Mouse (Mus musculus) fat pad, adult 2 months (tissue): ENCODE measurements at regions not wholly inside any gene's neighbourhood (a gene's known extent, or its start where the extent isn't known, plus 50 kb on each side); places are given as distances from the start of the nearest gene placed in this dataset.
A peak's percentile ranks its signal among the peaks of the same experiment; 100 is the strongest.

ENCODE experiments used
- DNase-seq: peaks from one replicate; pipeline ENCODE4 v3.0.0-alpha.2; 2011; ENCODE audit warnings: low read depth, low spot score; ENCODE audit errors: extremely low read depth

- no peak for DNase-seq
Observed at GRCm38 (mm10) chr11:44155591-44155990, 244.3 kb upstream of the Il12b start.

DNA sequence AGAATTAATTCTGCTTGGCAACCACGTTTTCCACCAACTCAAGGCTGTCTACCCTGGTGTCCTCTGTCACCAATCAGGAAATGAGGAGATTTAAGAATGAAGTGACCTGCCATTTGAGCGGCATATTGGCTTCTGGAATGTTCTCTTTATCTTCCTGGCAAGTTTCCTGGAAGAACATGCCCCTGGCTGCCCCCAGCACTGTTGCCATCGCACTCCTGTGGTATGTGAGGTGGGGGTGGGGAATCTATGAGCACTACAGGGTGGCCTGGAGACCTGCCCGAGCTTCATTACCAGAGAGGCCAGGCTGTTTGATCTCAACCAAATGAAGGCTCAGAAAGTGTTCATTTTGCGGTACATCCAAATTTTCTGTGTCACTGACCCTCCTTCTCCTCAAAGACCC is 243.8 kb upstream of the Il12b start:
- DNase-seq = no peak

DNA sequence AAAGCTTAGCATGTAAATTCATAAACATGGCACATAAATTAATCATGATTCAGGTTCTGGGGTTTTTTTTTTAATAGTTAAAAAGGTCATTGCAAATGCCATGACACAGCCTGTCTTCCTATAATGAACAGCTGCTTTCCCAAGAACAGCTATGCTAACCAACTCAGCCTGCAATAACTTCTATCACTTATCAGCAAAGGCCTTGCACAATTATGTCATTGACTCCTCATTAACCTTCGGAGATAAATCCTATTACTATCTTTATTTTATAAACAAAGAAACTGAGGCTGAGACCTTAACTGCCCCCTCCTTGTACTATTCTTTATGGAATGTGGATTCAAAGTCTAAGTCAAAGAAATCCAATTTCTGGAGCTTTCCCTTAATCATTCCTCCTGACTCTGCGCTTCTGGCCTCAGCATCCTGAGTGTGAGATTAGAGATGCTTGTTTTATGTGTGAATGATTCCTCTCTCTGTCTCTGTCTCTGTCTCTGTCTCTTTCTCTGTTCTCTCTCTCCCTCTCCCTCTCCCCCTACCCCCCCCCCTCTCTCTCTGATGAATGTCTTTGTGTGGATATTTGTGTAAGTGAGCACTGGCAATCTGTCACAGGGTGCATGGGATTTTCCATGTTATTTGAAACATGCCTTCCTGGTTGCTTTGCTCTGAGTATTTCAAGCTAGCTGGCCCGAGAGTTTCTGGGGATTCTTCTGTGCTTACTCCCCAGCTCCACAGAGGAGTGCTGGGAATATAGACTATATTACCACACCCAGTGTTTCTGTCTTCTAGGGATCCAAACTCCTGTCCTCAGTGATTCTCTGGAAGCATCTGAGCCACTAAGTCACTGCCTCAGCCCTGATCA is 243.1 kb upstream of the Il12b start:
- DNase-seq = no peak

DNA sequence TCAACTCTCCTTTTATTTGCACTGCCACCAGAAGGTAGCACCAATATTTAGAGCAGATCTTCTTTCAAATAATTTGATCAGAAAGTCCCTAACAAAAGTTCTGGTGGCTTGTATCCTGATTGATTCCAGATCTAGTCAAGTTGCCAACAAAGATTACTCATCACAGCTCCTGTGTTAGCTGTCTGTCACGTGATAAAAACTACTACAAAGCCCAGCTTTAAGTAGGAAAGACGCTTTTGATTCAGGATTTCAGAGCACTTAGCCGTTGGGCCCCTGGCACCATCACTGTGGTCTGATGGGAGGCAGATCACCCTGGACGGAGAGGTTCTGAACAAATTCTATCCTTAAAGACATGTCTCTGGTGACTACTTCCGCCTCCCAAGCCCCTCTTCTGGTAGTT is 241.6 kb upstream of the Il12b start:
- no peak for DNase-seq

DNA sequence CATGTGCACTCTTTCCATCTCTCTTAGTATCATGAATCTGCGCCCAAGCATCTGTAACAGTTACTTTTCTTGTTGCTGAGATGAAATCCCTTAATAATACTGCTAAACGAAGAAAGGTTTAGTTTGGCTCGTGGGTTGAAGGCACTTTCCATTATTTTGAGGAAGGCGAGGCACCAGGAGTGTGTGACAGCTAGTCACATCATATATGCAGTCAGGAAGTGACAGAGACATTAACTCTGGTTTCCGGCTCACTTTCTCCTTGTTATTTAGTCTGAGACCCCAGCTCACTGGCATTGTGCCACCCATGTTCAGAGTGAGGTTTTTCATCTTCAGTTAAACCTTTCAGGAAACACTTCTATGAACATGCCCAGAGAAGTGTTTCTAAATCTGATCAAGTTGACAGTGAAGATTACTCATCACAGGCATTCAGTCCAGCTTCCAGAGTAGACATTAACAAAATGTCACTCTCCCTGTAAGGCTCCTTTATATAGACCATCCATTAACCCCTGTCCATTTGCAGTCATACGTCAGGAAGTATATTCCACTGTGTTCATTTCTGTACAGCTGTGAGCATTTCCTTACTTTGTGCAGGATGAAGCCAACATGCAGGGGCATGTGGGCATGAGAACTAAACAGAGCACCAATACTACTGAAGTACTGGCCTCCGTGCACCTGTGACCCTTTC is 238.0 kb upstream of the Il12b start:
- no peak for DNase-seq

DNA sequence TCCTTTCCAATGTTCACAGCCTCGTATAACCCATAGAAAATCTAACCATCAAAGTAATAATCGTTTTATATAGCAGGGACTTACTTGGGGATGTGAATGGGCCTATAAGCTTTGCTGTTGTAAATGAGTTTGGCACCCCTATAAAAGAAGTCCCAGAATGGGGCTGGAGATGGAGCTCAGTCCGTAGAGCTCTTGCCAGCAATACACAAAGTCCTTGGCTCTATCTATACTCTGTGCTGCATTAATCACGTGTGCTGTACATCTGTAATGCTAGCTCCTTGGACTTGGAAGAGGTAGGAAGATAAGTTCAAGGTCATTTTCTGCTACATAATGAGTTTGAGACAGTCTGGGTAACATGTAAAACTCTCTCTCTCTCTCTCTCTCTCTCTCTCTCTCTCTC is 236.8 kb upstream of the Il12b start:
- no peak for DNase-seq

DNA sequence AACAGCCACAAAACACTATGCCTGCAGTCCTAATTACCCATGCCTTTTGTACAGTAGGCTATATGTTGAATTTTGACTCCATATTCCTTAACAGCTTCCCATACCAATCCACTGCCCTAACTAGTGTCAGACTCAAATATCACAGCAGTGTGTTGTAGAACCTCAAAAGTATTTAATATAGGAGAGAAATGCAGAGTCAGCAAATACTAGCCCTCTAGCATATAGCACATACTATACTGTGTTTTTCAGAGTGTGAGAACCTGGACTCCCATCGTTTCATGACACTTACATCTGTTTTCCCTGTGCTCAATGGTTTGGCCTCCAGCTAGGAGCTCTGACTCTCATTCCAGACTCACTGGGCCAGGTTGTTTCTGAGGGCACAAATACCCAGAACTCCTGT is 236.1 kb upstream of the Il12b start:
- DNase-seq = no peak

DNA sequence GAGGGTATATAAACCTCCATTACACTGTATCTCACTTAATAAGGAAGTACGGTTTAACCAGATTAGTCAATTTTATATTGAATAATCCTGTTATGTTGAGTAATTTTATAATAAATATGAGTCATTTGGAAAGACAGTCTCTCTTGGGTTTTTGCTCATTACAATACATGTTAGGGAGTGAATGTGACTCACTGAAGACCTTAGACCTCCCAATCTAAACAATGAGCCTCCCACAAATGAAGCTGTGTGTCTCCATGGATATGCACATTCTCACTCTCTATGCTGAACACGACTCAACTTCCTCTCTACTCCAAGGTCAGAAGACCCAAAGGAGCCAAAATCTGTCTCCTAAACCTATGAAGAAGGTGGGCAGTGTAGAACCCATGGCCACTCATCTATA is 235.7 kb upstream of the Il12b start:
- DNase-seq = no peak

DNA sequence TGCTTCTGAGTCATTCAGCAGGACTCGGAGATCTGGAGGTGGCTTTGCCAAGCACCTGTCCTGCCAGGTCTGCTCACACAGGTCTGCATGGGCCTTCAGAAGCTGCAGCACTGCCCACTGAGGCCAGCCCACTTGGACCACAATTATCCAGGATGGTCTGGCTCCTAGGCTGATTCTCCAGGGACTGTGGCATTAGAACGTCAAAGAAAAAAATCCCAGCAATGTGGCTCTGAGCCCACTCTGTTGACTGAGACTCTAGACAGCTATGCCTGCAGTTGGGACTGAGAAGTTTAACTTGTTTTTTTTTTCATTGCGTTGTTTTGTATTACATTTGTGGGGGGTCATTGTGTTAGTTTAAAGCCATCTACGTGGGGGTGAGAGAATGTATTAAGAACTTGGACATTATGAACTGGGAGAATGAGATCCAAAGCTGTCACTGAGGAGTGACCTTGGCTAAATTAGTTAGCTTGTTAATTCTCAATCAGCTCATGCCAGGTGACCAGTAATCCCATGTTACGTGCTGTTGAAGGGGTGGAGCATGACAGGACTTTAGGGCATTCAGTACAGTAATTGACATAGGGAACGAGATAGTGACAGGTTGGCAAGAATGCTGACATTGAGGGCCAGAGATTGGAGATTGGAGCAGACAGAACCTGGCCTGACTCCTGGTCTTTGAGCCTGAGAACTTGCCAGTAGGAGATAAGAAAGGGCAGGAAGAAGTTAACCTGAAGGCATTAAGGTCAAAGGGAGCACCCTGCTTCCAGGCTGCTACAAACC is 232.0 kb upstream of the Il12b start:
- DNase-seq = no peak

- DNase-seq = no peak
Observed at GRCm38 (mm10) chr11:44172478-44172877, 227.4 kb upstream of the Il12b start.

GRCm38 (mm10) chr11:44173196-44173595 is 226.7 kb upstream of the Il12b start:
- DNase-seq = peak; percentile 1

DNA sequence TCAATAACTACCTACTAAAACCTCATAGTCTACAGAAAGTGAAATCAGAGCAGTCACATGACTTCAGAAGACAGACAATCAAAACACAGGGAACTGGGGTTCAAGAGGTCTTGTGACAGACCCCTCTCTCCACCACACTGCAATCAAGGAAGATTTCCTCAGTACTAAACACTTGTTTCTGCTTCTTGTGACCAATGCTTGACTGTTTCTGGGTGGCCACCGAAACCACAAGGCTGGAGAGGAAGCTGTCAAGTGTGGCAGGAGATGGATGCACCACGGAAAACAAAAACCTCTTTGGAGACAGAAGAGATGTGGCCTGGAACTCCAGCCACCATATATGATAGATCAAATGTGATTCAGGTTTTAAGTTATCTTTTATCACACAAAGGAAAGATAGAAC is 225.3 kb upstream of the Il12b start:
- no peak for DNase-seq

GRCm38 (mm10) chr11:44179711-44180110 is 220.2 kb upstream of the Il12b start:
- no peak for DNase-seq

- DNase-seq = no peak
Observed at GRCm38 (mm10) chr11:44183823-44184222, 216.0 kb upstream of the Il12b start.

DNA sequence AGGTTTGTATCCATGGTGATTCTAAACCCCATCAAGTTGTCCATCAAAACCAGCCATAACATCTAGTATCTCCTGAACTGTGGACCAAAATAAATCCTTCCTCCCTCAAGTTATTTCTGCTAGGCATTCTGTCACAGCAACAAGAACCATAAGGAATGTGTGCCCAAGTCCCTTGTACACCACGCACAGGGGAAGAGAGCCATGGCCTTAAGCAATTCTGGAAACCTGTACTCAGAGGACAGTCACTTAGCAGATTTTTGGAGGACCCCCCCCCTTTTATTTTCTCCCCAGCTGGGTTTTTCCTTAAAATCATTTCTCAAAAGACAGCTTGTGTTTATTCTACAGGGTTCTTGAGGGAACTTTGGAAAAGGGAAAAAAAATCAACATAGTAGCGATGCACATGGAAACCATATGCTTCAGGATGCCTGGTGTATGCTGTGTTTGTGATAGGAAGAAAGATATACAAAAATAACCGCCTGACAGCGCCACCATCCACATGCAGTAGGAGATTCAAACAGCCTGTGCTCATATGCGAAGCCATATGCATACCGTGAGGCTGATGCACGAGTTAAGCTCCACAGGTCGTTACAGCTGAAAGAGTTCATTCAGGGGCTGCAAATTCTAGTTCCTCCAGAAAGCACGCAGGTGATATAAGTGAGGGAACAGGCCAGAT is 214.5 kb upstream of the Il12b start:
- DNase-seq = no peak

DNA sequence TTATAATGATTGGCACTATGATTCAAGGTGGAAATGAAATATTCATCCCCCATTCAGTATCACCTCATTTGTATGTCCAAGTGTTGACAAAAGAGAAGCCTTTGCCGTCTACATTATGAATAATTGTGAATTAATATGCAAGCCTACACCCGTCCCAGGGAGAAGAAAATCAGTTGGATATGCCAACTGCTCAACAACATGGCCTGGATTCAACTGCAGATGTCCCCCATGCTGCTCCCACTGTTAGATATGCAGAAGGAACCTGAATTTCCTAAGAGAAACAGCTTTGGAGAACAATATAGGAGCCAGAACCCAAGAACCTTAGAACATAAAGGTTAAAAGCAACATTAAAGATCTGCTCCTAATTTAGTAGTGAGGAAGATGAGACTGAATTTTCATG is 211.7 kb upstream of the Il12b start:
- no peak for DNase-seq

- no peak for DNase-seq
Observed at GRCm38 (mm10) chr11:44193806-44194205, 206.1 kb upstream of the Il12b start.

DNA sequence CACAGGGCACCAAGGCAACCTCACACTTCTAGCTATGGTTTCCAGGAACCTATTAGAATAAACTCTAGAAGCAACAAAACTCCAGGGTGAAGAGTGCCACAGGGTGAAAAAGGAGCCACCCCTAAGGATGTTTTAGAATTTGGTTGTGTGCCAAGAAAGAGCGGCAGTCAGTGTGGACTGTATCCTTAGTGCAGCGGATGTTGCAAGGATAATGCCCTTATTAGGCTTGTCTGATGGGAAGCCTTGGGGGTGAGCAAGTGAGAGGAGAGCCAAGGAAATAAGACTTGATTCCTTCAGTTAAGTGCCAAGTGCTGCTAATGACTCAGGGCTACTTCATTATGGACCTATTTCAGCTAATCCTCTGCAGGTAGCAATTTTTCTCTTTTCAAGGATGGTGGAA is 197.1 kb upstream of the Il12b start:
- DNase-seq = no peak

- no peak for DNase-seq
Observed at GRCm38 (mm10) chr11:44204384-44204783, 195.5 kb upstream of the Il12b start.

DNA sequence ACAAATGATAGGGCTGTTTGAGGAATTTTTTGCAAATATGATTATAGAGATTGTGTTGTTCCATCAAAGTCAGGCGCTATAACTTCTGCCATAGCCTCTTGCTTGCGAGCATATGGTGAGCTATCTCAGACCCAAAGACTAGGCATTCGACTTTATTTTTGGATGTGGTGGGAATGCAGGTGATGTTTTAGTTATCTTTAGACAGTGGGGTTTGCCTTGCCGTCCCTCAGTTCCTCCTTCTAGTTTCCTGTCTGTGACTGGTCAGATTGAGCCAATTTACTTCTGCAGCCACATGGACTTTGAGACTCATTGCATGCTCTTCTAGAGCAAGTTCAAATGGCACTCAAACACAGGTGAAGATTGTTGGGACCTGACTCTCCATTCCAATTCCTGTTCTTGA is 193.0 kb upstream of the Il12b start:
- no peak for DNase-seq

DNA sequence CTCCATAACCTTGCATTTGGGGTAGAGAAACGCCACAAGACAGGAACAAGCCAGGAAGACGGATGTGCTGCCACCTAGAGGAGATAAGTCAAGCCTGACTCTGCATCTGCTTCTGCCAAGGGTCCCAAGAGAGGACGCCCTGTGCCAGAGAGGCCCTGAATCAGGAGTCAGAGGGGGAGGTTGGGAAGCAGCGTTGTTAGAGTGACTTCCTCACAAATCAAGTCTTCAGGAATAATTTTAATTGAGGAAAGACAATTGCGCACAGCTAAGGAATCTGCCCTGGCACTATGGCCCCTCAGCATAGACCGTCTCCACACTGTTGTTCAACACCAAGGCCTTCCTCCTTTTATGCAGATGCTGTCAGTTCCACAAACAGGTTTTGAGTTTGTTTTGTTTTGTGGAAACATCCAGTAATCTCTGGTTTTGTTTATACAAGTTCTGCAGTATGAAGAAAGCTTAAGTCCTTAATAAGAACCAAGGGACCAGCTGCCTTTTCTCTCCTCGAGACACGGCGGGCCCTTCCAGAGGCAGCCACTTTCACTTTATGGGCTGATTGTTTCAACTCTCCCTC is 187.9 kb upstream of the Il12b start:
- no peak for DNase-seq
